Mouse (Mus musculus): Measurements from ENCODE around the gene Supt5. TPM values are rescaled to one million over a fixed set of nuclear protein-coding genes. Genes with fewer than 3 reads are reported as not detected.

Gene Supt5
- polyA plus RNA-seq, 2 experiments, result 76.2 to 116 TPM

- WGBS, result under 1% methylated on average over 18 of the region's 20 CpGs
- Histone ChIP-seq H3K4me3 (replicated peaks; ENCODE audit: low read length) (peak overlapping the region; percentile 36), H3K4me1 (ENCODE audit: control insufficient read depth, insufficient read depth, low read length) (peaks cover 57% of the 10 kb centered on the region), H3K27ac (replicated peaks; ENCODE audit: low read depth, low read length) (peak overlapping the region; percentile 95), H3K9ac (ENCODE audit: low read depth, low read length, severe bottlenecking) (peak overlapping the region; percentile 62), H3K4me2 (replicated peaks; ENCODE audit: low read depth, low read length, severe bottlenecking) (peak overlapping the region; percentile 79), H3K9me3 (ENCODE audit: control insufficient read depth, low read length) (no peaks in the 10 kb centered on the region), H3K36me3 (ENCODE audit: control insufficient read depth, insufficient read depth, low read length) (peaks cover 11% of the 10 kb centered on the region), H3K27me3 (ENCODE audit: control insufficient read depth, insufficient read depth, low read length) (no peaks in the 10 kb centered on the region)
- DNase-seq (ENCODE audit: low spot score), result peak; percentile 90
- peak; percentile 67 for ATAC-seq (ENCODE audit: low FRiP score, low read depth)
- TF ChIP-seq POLR2A (IDR thresholded peaks at IDR 0.05; ENCODE audit: borderline replicate concordance, extremely low read depth, insufficient read depth, insufficient read length), result no peak
Measured at GRCm38 (mm10) chr7:28381938-28382337, 43.4 kb upstream of the Supt5 start.

DNA sequence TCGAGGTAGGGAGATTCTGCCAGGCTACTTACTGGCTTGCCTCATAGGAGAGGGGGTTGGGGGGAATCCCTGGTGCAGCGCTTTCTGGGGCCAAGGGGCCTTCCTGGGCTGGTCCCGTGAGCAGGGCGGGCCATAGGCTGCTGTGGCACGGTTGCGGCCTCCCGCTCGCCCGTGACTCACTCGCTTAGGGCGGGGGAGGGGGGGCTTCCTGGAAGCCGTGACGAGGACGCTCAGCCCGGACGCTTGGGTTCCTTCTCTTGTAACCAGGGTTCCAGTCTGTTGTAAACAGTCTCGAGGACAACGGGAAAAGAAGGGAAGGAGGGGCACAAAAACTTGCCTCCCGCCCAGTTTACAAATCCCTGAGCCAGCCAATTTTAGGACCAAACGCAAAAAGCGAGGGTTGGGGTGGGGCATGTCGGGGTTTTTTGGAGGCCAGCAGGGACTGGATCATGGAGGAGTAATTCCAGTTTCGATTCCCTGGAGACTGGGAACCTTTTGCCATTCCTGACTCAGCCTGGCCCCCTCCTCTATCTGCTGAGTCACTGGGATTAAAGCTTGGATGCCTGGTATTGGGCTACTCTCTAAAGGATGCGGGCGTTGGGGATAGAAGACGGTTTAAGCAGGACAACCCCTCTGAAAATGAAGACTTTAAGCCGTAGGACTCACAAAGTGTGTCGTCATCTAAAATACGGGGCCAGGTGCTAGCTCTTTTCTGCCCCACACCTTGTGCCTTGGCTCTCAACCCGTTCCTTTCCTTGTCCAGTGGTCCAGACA lies 42.7 kb upstream of the Supt5 start:
- H3K27ac ChIP-seq (replicated peaks; ENCODE audit: low read depth, low read length), result peak overlapping the region; percentile 95
- peak overlapping the region; percentile 79 for H3K4me2 ChIP-seq (replicated peaks; ENCODE audit: low read depth, low read length, severe bottlenecking)
- peaks cover 63% of the 10 kb centered on the region for H3K4me1 ChIP-seq (ENCODE audit: control insufficient read depth, insufficient read depth, low read length)
- WGBS, result 4% methylated on average over 30 of the region's 30 CpGs
- H3K27me3 ChIP-seq (ENCODE audit: control insufficient read depth, insufficient read depth, low read length), result no peaks in the 10 kb centered on the region
- H3K9me3 ChIP-seq (ENCODE audit: control insufficient read depth, low read length), result no peaks in the 10 kb centered on the region
- peak; percentile 21 for ATAC-seq (ENCODE audit: low FRiP score, low read depth)
- peak overlapping the region; percentile 62 for H3K9ac ChIP-seq (ENCODE audit: low read depth, low read length, severe bottlenecking)
- peak overlapping the region; percentile 36 for H3K4me3 ChIP-seq (replicated peaks; ENCODE audit: low read length)
- TF ChIP-seq POLR2A (IDR thresholded peaks at IDR 0.05; ENCODE audit: borderline replicate concordance, extremely low read depth, insufficient read depth, insufficient read length), result no peak
- H3K36me3 ChIP-seq (ENCODE audit: control insufficient read depth, insufficient read depth, low read length), result peaks cover 11% of the 10 kb centered on the region
- peak; percentile 62 for DNase-seq (ENCODE audit: low spot score)

- 43% methylated on average over 17 of the region's 17 CpGs for WGBS
- Histone ChIP-seq H3K4me3 (replicated peaks; ENCODE audit: low read length) (peak within 1 kb of the TSS; percentile 73), H3K27ac (replicated peaks; ENCODE audit: low read depth, low read length) (peak within 1 kb of the TSS; percentile 95), H3K4me2 (replicated peaks; ENCODE audit: low read depth, low read length, severe bottlenecking) (peak within 1 kb of the TSS; percentile 94), H3K9me3 (ENCODE audit: control insufficient read depth, low read length) (no peaks in the 10 kb centered on the region), H3K27me3 (ENCODE audit: control insufficient read depth, insufficient read depth, low read length) (no peaks in the 10 kb centered on the region), H3K9ac (ENCODE audit: low read depth, low read length, severe bottlenecking) (peak within 1 kb of the TSS; percentile 75), H3K4me1 (ENCODE audit: control insufficient read depth, insufficient read depth, low read length) (peaks cover 66% of the 10 kb centered on the region), H3K36me3 (ENCODE audit: control insufficient read depth, insufficient read depth, low read length) (peaks cover 11% of the 10 kb centered on the region)
- no peak for TF ChIP-seq POLR2A (IDR thresholded peaks at IDR 0.05; ENCODE audit: borderline replicate concordance, extremely low read depth, insufficient read depth, insufficient read length)
- DNase-seq (ENCODE audit: low spot score) (no peak), ATAC-seq (ENCODE audit: low FRiP score, low read depth) (no peak)
Measured at GRCm38 (mm10) chr7:28380237-28381016, 41.9 kb upstream of the Supt5 start, which contains the start of gene Zfp36. Gene Zfp36, minus strand, starts transcription at chr7:28380253.

DNA sequence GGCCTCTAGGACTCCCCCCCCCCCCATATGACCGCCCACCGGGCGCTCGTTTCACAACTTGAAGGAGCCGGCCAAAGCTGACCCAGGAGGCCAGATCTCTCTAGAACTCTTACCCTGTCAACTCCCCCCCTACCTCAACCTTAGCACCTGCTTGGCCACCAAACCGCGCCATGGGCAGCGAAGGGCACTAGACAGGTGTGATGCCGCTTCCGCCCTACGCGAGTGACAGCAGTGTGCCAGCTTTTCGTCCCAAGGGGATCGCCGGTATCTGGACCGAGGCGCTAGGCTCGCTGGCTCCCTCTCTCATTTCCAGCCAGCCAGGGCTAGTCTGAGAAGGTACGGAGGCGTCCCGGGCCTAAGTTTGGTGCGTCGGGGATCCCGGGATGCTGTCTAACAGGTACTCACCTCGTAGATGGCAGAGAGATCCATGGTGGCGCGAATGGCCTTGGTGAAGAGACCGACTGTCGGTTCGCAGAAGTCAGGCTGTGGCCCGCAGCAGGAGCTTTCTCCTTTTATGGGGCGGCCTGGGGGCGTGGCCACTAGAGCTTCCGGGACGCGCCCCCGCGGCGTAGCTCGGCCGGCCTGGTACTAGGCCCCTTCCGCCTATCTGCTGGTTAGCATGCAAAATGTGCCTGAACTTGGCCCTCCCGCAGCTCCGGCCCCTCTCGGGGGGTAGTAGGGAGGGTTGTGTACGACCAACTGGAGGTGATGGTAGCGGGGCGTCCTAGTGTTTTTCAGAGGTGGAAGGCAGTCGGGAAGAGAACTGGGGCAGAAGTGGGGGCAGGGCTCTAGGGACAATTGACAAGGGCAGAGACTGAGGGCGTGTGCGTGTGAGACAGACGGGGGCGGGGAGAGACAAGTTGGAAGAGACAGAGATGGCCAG lies 40.5 kb upstream of the Supt5 start:
- Histone ChIP-seq H3K27ac (replicated peaks; ENCODE audit: low read depth, low read length) (peak overlapping the region; percentile 77), H3K4me3 (replicated peaks; ENCODE audit: low read length) (peak overlapping the region; percentile 73), H3K36me3 (ENCODE audit: control insufficient read depth, insufficient read depth, low read length) (peaks cover 11% of the 10 kb centered on the region), H3K27me3 (ENCODE audit: control insufficient read depth, insufficient read depth, low read length) (no peaks in the 10 kb centered on the region), H3K4me1 (ENCODE audit: control insufficient read depth, insufficient read depth, low read length) (peaks cover 72% of the 10 kb centered on the region), H3K9ac (ENCODE audit: low read depth, low read length, severe bottlenecking) (peak overlapping the region; percentile 75), H3K9me3 (ENCODE audit: control insufficient read depth, low read length) (no peaks in the 10 kb centered on the region), H3K4me2 (replicated peaks; ENCODE audit: low read depth, low read length, severe bottlenecking) (peak overlapping the region; percentile 94)
- ATAC-seq (ENCODE audit: low FRiP score, low read depth) (peak; percentile 41), DNase-seq (ENCODE audit: low spot score) (peak; percentile 94)
- peak; percentile 81; the same call in 1 of the 2 replicates for TF ChIP-seq POLR2A (IDR thresholded peaks at IDR 0.05; ENCODE audit: borderline replicate concordance, extremely low read depth, insufficient read depth, insufficient read length)
- 1% methylated on average over 51 of the region's 53 CpGs for WGBS

All from limb, embryonic 14.5 days (tissue).